Comparison of ENCODE assay signal across 23 mouse cellular contexts in the genomic region with DNA sequence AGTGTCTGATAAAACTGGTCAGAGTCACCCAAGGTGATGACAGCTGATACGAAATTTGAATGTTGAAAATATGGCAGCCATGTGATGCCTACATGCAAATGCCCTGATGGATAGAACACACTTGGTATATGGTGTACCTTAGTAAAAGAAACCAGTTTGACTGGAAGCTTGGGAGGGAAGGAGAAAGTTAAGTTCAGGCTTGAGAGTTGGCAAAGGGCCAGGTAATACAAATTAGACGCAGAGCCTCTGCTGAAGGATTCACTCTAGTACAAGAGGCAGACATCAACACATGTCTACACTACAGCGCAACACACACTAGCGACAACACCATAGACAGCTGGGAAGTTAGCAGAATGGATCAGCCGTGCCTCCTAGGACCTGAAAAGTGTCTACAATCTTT. TPM values are rescaled to one million over a fixed set of nuclear protein-coding genes. Genes with fewer than 3 reads are reported as not detected.
"Had no signal": no experiment of that assay in that cellular context is flagged by ENCODE, and none has a peak within 500 bp of the region (broad histone marks: within the 10 kb centered on the region; RNA-seq: fewer than 3 reads in every experiment).

No protein-coding gene starts in this region.

- H3K9me3 ChIP-seq: limb, embryonic 12.5 days; liver, embryonic 12.5 days; liver, embryonic 15.5 days; midbrain, embryonic 12.5 days; neural tube, embryonic 13.5 days; stomach, embryonic 15.5 days had no signal

- H3K9ac ChIP-seq: limb, embryonic 12.5 days; liver, embryonic 12.5 days; liver, embryonic 15.5 days; midbrain, embryonic 12.5 days; neural tube, embryonic 13.5 days; stomach, embryonic 15.5 days had no signal

- H3K27me3 ChIP-seq: limb, embryonic 12.5 days; liver, embryonic 12.5 days; liver, embryonic 15.5 days; midbrain, embryonic 12.5 days; neural tube, embryonic 13.5 days; stomach, embryonic 15.5 days had no signal

- H3K4me1 ChIP-seq: limb, embryonic 12.5 days; liver, embryonic 12.5 days; liver, embryonic 15.5 days; midbrain, embryonic 12.5 days; neural tube, embryonic 13.5 days; stomach, embryonic 15.5 days had no signal

- DNase-seq: kidney, adult 18-20 months; kidney, adult 9 months; kidney, postnatal 25 days; layer of hippocampus, postnatal 36 days; liver; lung, adult 18-20 months; lung, postnatal 4 days; retina, postnatal 1 day; right cerebral cortex, postnatal 25 days; spleen, adult 18-20 months; thymus, postnatal 25 days had no signal

- H3K36me3 ChIP-seq: limb, embryonic 12.5 days; liver, embryonic 12.5 days; liver, embryonic 15.5 days; midbrain, embryonic 12.5 days; neural tube, embryonic 13.5 days; stomach, embryonic 15.5 days had no signal

- H3K4me3 ChIP-seq: left cerebral cortex, adult 2 months; limb, embryonic 12.5 days; liver, embryonic 12.5 days; liver, embryonic 15.5 days; midbrain, embryonic 12.5 days; myocyte; neural tube, embryonic 13.5 days; stomach, embryonic 15.5 days had no signal

- H3K4me2 ChIP-seq: limb, embryonic 12.5 days; liver, embryonic 12.5 days; liver, embryonic 15.5 days; midbrain, embryonic 12.5 days; neural tube, embryonic 13.5 days; stomach, embryonic 15.5 days had no signal

- ATAC-seq: liver, embryonic 12.5 days; midbrain, embryonic 16.5 days had no signal

- H3K27ac ChIP-seq: left cerebral cortex, adult 2 months; limb, embryonic 12.5 days; liver, embryonic 12.5 days; liver, embryonic 15.5 days; midbrain, embryonic 12.5 days; neural tube, embryonic 13.5 days; stomach, embryonic 15.5 days had no signal

RNA-seq across cellular contexts. Expression of a gene that starts 27.2 kb away (rescaled TPM):
- total RNA-seq: layer of hippocampus, postnatal 36 days; left cerebral cortex, postnatal 36 days; megakaryocyte progenitor cell, adult 5-6 weeks; neutrophil, adult 5-6 weeks had no signal
- polyA plus RNA-seq: liver, embryonic 12.5 days; liver, embryonic 15.5 days; midbrain, embryonic 12.5 days had no signal
